Mouse (Mus musculus): ENCODE measurements around the gene Tnrc6a.

Tnrc6a gene

GRCm38 (mm10) chr7:123235449-123235848, 111.8 kb downstream of the Tnrc6a start:
- DNase-seq (ENCODE audit: low read depth, low spot score), result peak; percentile 36

- DNase-seq (ENCODE audit: low read depth, low spot score), result no peak
Observed at GRCm38 (mm10) chr7:123238621-123239020, 114.9 kb downstream of the Tnrc6a start.

- no peak for DNase-seq (ENCODE audit: low read depth, low spot score)
Observed at GRCm38 (mm10) chr7:123240064-123240463, 116.4 kb downstream of the Tnrc6a start.

GRCm38 (mm10) chr7:123242241-123242640, 118.6 kb downstream of the Tnrc6a start:
- DNase-seq (ENCODE audit: low read depth, low spot score), result no peak

- DNase-seq (ENCODE audit: low read depth, low spot score), result no peak
Observed at GRCm38 (mm10) chr7:123244833-123245232, 121.1 kb downstream of the Tnrc6a start.
